Comparison of ENCODE assay signal across 9 mouse cellular contexts in the genomic region with DNA sequence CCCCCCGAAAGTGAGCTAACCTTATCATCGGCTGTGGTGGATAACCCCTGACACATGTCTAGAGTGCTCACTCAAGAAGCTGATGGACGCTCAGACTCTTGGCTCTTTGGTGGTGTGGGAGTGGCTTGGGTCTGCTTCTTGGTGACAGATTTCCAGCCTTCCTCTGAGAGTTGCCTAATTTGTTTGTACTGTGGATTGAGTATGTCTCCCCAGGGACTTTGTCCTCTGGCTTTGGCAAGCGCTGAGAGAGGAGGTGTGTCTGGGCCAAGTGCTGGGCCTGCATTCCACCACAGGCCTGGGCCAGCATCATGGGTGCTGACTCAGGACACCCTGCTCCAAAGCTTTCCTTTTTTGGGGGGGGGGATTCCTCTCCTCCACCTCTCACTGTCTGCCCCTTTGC. TPM values are rescaled to one million over a fixed set of nuclear protein-coding genes. Genes with fewer than 3 reads are reported as not detected.
A peak's percentile ranks its signal among the peaks of the same experiment; 100 is the strongest.
DNase-seq lines count a peak whose midpoint lies in the region; ATAC-seq lines count a peak whose summit lies in the region.
"Had no signal": no experiment of that assay in that cellular context is flagged by ENCODE, and none has a peak within 500 bp of the region (broad histone marks: within the 10 kb centered on the region; RNA-seq: fewer than 3 reads in every experiment).

No protein-coding gene starts in this region.

- WGBS in kidney, embryonic 14.5 days, result 27% methylated on average over 4 of the region's 4 CpGs
- WGBS in lung, embryonic 15.5 days, result 21% methylated on average over 4 of the region's 4 CpGs
- WGBS in midbrain, embryonic 11.5 days, result 86% methylated on average over 4 of the region's 4 CpGs
- WGBS in limb, embryonic 10.5 days, result 41% methylated on average over 4 of the region's 4 CpGs

- no peak overlapping the region for H3K4me2 ChIP-seq in kidney, embryonic 14.5 days (replicated peaks; ENCODE audit: low read depth, low read length)
- H3K4me2 ChIP-seq in lung, embryonic 15.5 days, result no peak overlapping the region
- H3K4me2 ChIP-seq in midbrain, embryonic 11.5 days, result no peak overlapping the region

- H3K4me3 ChIP-seq in kidney, embryonic 14.5 days (ENCODE audit: low read length), result no peak overlapping the region
- H3K4me3 ChIP-seq in lung, embryonic 15.5 days, result no peak overlapping the region
- no peak overlapping the region for H3K4me3 ChIP-seq in midbrain, embryonic 11.5 days (ENCODE audit: low read depth, low read length)
- H3K4me3 ChIP-seq in limb, embryonic 10.5 days, result no peak overlapping the region

- no peaks in the 10 kb centered on the region for H3K36me3 ChIP-seq in kidney, embryonic 14.5 days (ENCODE audit: control insufficient read depth, insufficient read depth, low read length)
- no peaks in the 10 kb centered on the region for H3K36me3 ChIP-seq in lung, embryonic 15.5 days
- no peaks in the 10 kb centered on the region for H3K36me3 ChIP-seq in midbrain, embryonic 11.5 days (ENCODE audit: control insufficient read depth, insufficient read depth, low read length)
- H3K36me3 ChIP-seq in limb, embryonic 10.5 days, result no peaks in the 10 kb centered on the region

- H3K27ac ChIP-seq in kidney, embryonic 14.5 days (ENCODE audit: low read depth, low read length), result no peak overlapping the region
- H3K27ac ChIP-seq in lung, embryonic 15.5 days, result no peak overlapping the region
- H3K27ac ChIP-seq in midbrain, embryonic 11.5 days (ENCODE audit: low read depth, low read length), result no peak overlapping the region
- H3K27ac ChIP-seq in limb, embryonic 10.5 days, result no peak overlapping the region

- no peaks in the 10 kb centered on the region for H3K4me1 ChIP-seq in kidney, embryonic 14.5 days (ENCODE audit: control insufficient read depth, insufficient read depth, low read length)
- H3K4me1 ChIP-seq in lung, embryonic 15.5 days, result no peaks in the 10 kb centered on the region
- H3K4me1 ChIP-seq in midbrain, embryonic 11.5 days (ENCODE audit: control insufficient read depth, insufficient read depth, low read length), result no peaks in the 10 kb centered on the region
- H3K4me1 ChIP-seq in limb, embryonic 10.5 days, result peaks cover 13% of the 10 kb centered on the region; the same call in 1 of the 2 replicates

- peak; percentile 54 for DNase-seq in Muller cell, postnatal 12 days (ENCODE audit: inconsistent ontology term)
- peak; percentile 54 to 66 for DNase-seq in gastrocnemius, adult 8-10 months (ENCODE audit: low spot score in 2 of 2)
- no peak for DNase-seq in midbrain, embryonic 11.5 days (ENCODE audit: low spot score, missing footprints)
- DNase-seq in limb, embryonic 10.5 days (ENCODE audit: low spot score), result no peak
- DNase-seq in spleen, postnatal 10 days (ENCODE audit: low spot score in 2 of 2), result no peak

- H3K9ac ChIP-seq in kidney, embryonic 14.5 days (ENCODE audit: low read depth, low read length), result no peak overlapping the region
- H3K9ac ChIP-seq in lung, embryonic 15.5 days, result no peak overlapping the region
- H3K9ac ChIP-seq in midbrain, embryonic 11.5 days (ENCODE audit: low read length), result no peak overlapping the region

- no peaks in the 10 kb centered on the region for H3K27me3 ChIP-seq in kidney, embryonic 14.5 days (ENCODE audit: control insufficient read depth, insufficient read depth, low read length)
- no peaks in the 10 kb centered on the region for H3K27me3 ChIP-seq in lung, embryonic 15.5 days
- H3K27me3 ChIP-seq in midbrain, embryonic 11.5 days (ENCODE audit: control insufficient read depth, insufficient read depth, low read length), result no peaks in the 10 kb centered on the region
- 0 out of 2 replicates have a peak, but pooled peaks cover 6% of the 10 kb centered on the region for H3K27me3 ChIP-seq in limb, embryonic 10.5 days (ENCODE audit: low read depth, poor library complexity, severe bottlenecking)

- peak; percentile 65; the same call in 1 of the 2 replicates for ATAC-seq in kidney, embryonic 14.5 days (ENCODE audit: low FRiP score, low TSS enrichment)
- ATAC-seq in lung, embryonic 15.5 days (ENCODE audit: borderline replicate concordance, extremely low read depth, low FRiP score, low TSS enrichment), result peak; percentile 69; the same call in 1 of the 2 replicates
- no peak for ATAC-seq in midbrain, embryonic 11.5 days (ENCODE audit: low FRiP score)

- peaks cover 3% of the 10 kb centered on the region; the same call in 1 of the 2 replicates for H3K9me3 ChIP-seq in kidney, embryonic 14.5 days (ENCODE audit: control insufficient read depth, low read length)
- H3K9me3 ChIP-seq in lung, embryonic 15.5 days, result no peaks in the 10 kb centered on the region
- no peaks in the 10 kb centered on the region for H3K9me3 ChIP-seq in midbrain, embryonic 11.5 days (ENCODE audit: control insufficient read depth, low read length)
- no peaks in the 10 kb centered on the region for H3K9me3 ChIP-seq in limb, embryonic 10.5 days (replicated peaks)

RNA-seq across cellular contexts. Expression of gene Fam181a, which starts 28.9 kb away (rescaled TPM):
- not detected for total RNA-seq in gastrocnemius, adult 8-10 months (2022)
- not detected in 2 replicates for polyA plus RNA-seq in kidney, embryonic 14.5 days (2014; fragmentation: Nextera tagmentation; extraction: Ambion mirVana)
- 0.34 TPM in 1 of 2 replicates, not detected in the other for polyA plus RNA-seq in lung, embryonic 15.5 days (2015; fragmentation: Nextera tagmentation; extraction: Ambion mirVana)
- 47.3 and 57.7 TPM in 2 replicates for polyA plus RNA-seq in midbrain, embryonic 11.5 days (2014; fragmentation: Nextera tagmentation; extraction: Ambion mirVana)
- not detected in 2 replicates for polyA plus RNA-seq in limb, embryonic 10.5 days (2016; fragmentation: Nextera tagmentation; extraction: Ambion mirVana)
- total RNA-seq: neutrophil, adult 5-6 weeks had no signal
- polyA plus RNA-seq: urinary bladder, adult 2 months had no signal

RNA-seq across cellular contexts. Expression of gene Prima1, which starts 40.0 kb away (rescaled TPM):
- total RNA-seq in gastrocnemius, adult 8-10 months (2022), result 10 to 100 TPM in 3 of 4 experiments, 1 to 10 TPM in 1; 6.5 to 25.9 (median 14.7) TPM
- polyA plus RNA-seq in kidney, embryonic 14.5 days (2014; fragmentation: Nextera tagmentation; extraction: Ambion mirVana), result 0.21 and 0.49 TPM in 2 replicates
- polyA plus RNA-seq in lung, embryonic 15.5 days (2015; fragmentation: Nextera tagmentation; extraction: Ambion mirVana), result 0.34 and 0.36 TPM in 2 replicates
- 2.0 and 2.3 TPM in 2 replicates for polyA plus RNA-seq in midbrain, embryonic 11.5 days (2014; fragmentation: Nextera tagmentation; extraction: Ambion mirVana)
- polyA plus RNA-seq in limb, embryonic 10.5 days (2016; fragmentation: Nextera tagmentation; extraction: Ambion mirVana), result not detected in 2 replicates
- total RNA-seq: neutrophil, adult 5-6 weeks had no signal

Comparison
In these comparisons a context has a peak if more than half of its experiments do, and no peak if none do; other contexts are left out.
1. DNase-seq: peak in Muller cell, postnatal 12 days (single experiment) and gastrocnemius, adult 8-10 months (2 of 2); none in midbrain, embryonic 11.5 days (single experiment), limb, embryonic 10.5 days (single experiment) and spleen, postnatal 10 days (0 of 2).
2. RNA of gene Fam181a, which starts 28.9 kb away (polyA plus RNA-seq): 47.3 to 57.7 TPM in midbrain, embryonic 11.5 days; not detected in limb, embryonic 10.5 days, 0.34 TPM in lung, embryonic 15.5 days and not detected in kidney, embryonic 14.5 days; every median in the first group is over 10 times any median in the second.